Mouse (Mus musculus) liver, embryonic 12.5 days (tissue): Measurements from ENCODE around the gene Il17d. TPM values are rescaled to one million over a fixed set of nuclear protein-coding genes. Genes with fewer than 3 reads are reported as not detected.
A peak's percentile ranks its signal among the peaks of the same experiment; 100 is the strongest.

ENCODE experiments used
- ATAC-seq: fragments of 200-750 bp; cut with Nextera tagmentation; 2 replicates; pipeline ENCODE4 v1.8.0; 2017; ENCODE audit warnings: moderate number of reproducible peaks, mild to moderate bottlenecking, moderate library complexity
- H3K27ac ChIP-seq: fragments of 300-500 bp; sonication (generic); 2 replicates; pipeline ENCODE4 v1.5.1; 2016; ENCODE audit warnings: mild to moderate bottlenecking
- H3K27me3 ChIP-seq: fragments of 300-500 bp; sonication (generic); replicated peaks from 2 replicates; pipeline ENCODE4 v1.6.1; 2016; ENCODE audit warnings: mild to moderate bottlenecking, moderate library complexity
- H3K36me3 ChIP-seq: fragments of 300-500 bp; sonication (generic); 2 replicates; pipeline ENCODE4 v1.6.1; 2016; ENCODE audit warnings: mild to moderate bottlenecking, moderate library complexity
- H3K4me1 ChIP-seq: fragments of 300-500 bp; sonication (generic); 2 replicates; pipeline ENCODE4 v1.6.1; 2016
- H3K4me2 ChIP-seq: fragments of 300-500 bp; sonication (generic); 2 replicates; pipeline ENCODE4 v1.6.1; 2016; ENCODE audit warnings: mild to moderate bottlenecking, moderate library complexity
- H3K4me3 ChIP-seq: fragments of 300-500 bp; sonication (generic); 2 replicates; pipeline ENCODE4 v1.5.1; 2016; ENCODE audit warnings: mild to moderate bottlenecking, moderate library complexity
- H3K9ac ChIP-seq: fragments of 300-500 bp; sonication (generic); 2 replicates; pipeline ENCODE4 v1.6.1; 2016; ENCODE audit warnings: mild to moderate bottlenecking, moderate library complexity
- H3K9me3 ChIP-seq: fragments of 300-500 bp; sonication (generic); replicated peaks from 2 replicates; pipeline ENCODE4 v1.6.1; 2016; ENCODE audit warnings: mild to moderate bottlenecking, moderate library complexity
- WGBS: fragments of 180-500 bp; shearing (Covaris S2); methylation state at CpG from one replicate; pipeline ENCODE4 v1.1.7; 2016; ENCODE audit not compliant: insufficient replicate concordance; 5-methylcytosine and 5-hydroxymethylcytosine counted together
- polyA plus RNA-seq: library from polyadenylated mRNA; unstranded; fragments of >200 nt; fragmentation: Nextera tagmentation; extraction: Ambion mirVana; gene quantifications from 2 replicates; pipeline ENCODE4 v1.2.1, GENCODE M21; 2016

Gene Il17d
- polyA plus RNA-seq, 1 experiment from 2014 or later = 0.68 TPM

- no peaks in the 10 kb centered on the region for H3K36me3 ChIP-seq
These were observed 1.6 kb downstream of the Il17d start for GRCm38 (mm10) chr14:57526050-57526623.

GRCm38 (mm10) chr14:57527122-57527521 is 2.5 kb downstream of the Il17d start:
- H3K4me3 ChIP-seq = no peak overlapping the region
- H3K4me1 ChIP-seq = peaks cover 14% of the 10 kb centered on the region
- ATAC-seq = no peak
- no peak overlapping the region for H3K4me2 ChIP-seq
- H3K9me3 ChIP-seq = no peaks in the 10 kb centered on the region
- no peaks in the 10 kb centered on the region for H3K36me3 ChIP-seq
- no peak overlapping the region for H3K27ac ChIP-seq
- no peak overlapping the region for H3K9ac ChIP-seq
- H3K27me3 ChIP-seq = peaks cover 62% of the 10 kb centered on the region
- WGBS = 30% methylated on average over 7 of the region's 7 CpGs

More at GRCm38 (mm10) chr14:57526050-57526623, 1.6 kb downstream of the Il17d start:
- Histone ChIP-seq H3K4me1 (peaks cover 14% of the 10 kb centered on the region), H3K4me3 (peak overlapping the region; percentile 66; the same call in 1 of the 2 replicates), H3K9me3 (no peaks in the 10 kb centered on the region), H3K27ac (no peak overlapping the region), H3K4me2 (peak overlapping the region; percentile 93), H3K27me3 (peaks cover 63% of the 10 kb centered on the region), H3K9ac (no peak overlapping the region)
- peak; percentile 13; the same call in 1 of the 2 replicates for ATAC-seq
- 45% methylated on average over 10 of the region's 10 CpGs for WGBS

GRCm38 (mm10) chr14:57527598-57527997 is 3.0 kb downstream of the Il17d start:
- Histone ChIP-seq H3K9me3 (no peaks in the 10 kb centered on the region), H3K27ac (no peak overlapping the region), H3K36me3 (no peaks in the 10 kb centered on the region), H3K27me3 (peaks cover 58% of the 10 kb centered on the region), H3K9ac (no peak overlapping the region), H3K4me3 (no peak overlapping the region), H3K4me1 (peaks cover 14% of the 10 kb centered on the region), H3K4me2 (no peak overlapping the region)
- 35% methylated on average over 2 of the region's 2 CpGs for WGBS
- no peak for ATAC-seq

- Histone ChIP-seq H3K4me1 (peaks cover 14% of the 10 kb centered on the region), H3K9me3 (no peaks in the 10 kb centered on the region), H3K27ac (no peak overlapping the region), H3K4me3 (no peak overlapping the region), H3K36me3 (no peaks in the 10 kb centered on the region), H3K27me3 (peaks cover 46% of the 10 kb centered on the region), H3K4me2 (no peak overlapping the region), H3K9ac (no peak overlapping the region)
- ATAC-seq = no peak
- 27% methylated on average over 10 of the region's 10 CpGs for WGBS
These were observed 4.7 kb downstream of the Il17d start for GRCm38 (mm10) chr14:57529086-57529785.

GRCm38 (mm10) chr14:57529786-57530515 is 5.4 kb downstream of the Il17d start:
- ATAC-seq = no peak
- Histone ChIP-seq H3K36me3 (no peaks in the 10 kb centered on the region), H3K9ac (no peak overlapping the region), H3K4me2 (no peak overlapping the region), H3K27me3 (peaks cover 46% of the 10 kb centered on the region), H3K9me3 (no peaks in the 10 kb centered on the region), H3K4me3 (no peak overlapping the region), H3K4me1 (peaks cover 10% of the 10 kb centered on the region), H3K27ac (no peak overlapping the region)
- WGBS = 50% methylated on average over 5 of the region's 5 CpGs

DNA sequence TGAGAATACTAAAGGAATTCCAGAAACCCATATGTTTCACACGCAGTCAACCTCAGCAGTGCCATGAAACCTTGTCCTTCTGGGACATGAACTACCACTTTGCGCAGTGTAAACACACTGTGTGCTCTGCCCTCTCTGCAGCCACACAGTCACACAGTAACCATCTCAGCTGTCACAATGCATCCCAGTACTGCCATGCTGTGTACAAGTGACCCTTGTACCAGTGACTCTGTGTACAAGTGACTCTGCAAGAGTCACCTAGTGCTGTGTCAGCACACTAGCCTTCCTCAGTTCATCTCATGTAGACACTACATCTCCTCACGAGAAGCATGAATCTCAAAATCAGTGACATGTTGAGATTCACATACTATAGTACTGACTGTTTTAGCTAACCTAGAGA is 8.0 kb downstream of the Il17d start:
- Histone ChIP-seq H3K4me3 (no peak overlapping the region), H3K27ac (no peak overlapping the region), H3K9me3 (no peaks in the 10 kb centered on the region), H3K9ac (no peak overlapping the region), H3K27me3 (peaks cover 39% of the 10 kb centered on the region), H3K4me2 (no peak overlapping the region), H3K36me3 (no peaks in the 10 kb centered on the region), H3K4me1 (peaks cover 7% of the 10 kb centered on the region; the same call in 1 of the 2 replicates)
- 74% methylated on average over 3 of the region's 3 CpGs for WGBS
- no peak for ATAC-seq

- no peak overlapping the region for H3K27ac ChIP-seq
- 32% methylated on average over 3 of the region's 3 CpGs for WGBS
- no peaks in the 10 kb centered on the region for H3K9me3 ChIP-seq
- peaks cover 39% of the 10 kb centered on the region for H3K27me3 ChIP-seq
- H3K4me3 ChIP-seq = no peak overlapping the region
- H3K4me2 ChIP-seq = no peak overlapping the region
- H3K9ac ChIP-seq = no peak overlapping the region
- no peak for ATAC-seq
- H3K36me3 ChIP-seq = no peaks in the 10 kb centered on the region
- peaks cover 12% of the 10 kb centered on the region; the same call in 1 of the 2 replicates for H3K4me1 ChIP-seq
These were observed 8.6 kb downstream of the Il17d start for GRCm38 (mm10) chr14:57533214-57533613.

DNA sequence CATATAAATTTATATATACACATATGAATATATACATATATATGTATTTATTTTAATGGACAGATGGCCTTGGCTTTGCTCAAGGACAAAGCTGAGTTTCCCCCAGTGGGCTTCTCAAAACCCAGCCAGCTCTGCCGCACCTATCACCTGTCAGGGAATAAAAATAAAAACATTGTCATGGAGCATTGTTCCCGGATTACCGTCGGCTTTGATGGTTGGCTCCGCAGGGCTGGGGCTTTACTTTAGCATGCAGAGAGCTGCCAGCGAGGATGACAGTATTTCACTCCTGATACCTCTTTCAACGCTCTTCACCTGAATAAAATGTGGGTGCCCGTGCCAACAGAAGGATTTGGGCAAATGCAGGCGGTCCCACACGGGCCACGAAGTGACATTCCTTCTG is 9.3 kb downstream of the Il17d start:
- ATAC-seq = no peak
- H3K36me3 ChIP-seq = no peaks in the 10 kb centered on the region

DNA sequence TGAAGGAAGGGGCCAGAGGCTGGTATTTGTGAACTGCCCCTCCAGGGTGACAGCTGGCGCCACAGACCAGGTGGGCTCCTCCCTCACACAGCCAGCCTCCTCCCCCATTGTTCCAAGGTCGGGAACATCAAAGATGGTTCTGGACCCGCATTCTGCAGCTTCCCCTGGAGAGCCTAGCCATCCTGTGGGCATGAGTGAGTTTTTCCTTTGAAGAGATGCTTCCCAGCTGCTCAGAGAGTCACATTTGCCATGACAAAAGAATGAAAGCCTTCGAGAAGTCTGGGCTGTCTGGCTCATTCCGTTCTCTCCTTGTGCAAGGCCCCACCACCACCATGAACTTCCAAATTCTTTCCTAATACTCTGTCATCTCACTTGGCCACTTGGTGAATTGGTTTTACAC is 9.8 kb downstream of the Il17d start:
- ATAC-seq = no peak
- H3K36me3 ChIP-seq = no peaks in the 10 kb centered on the region
- no peak overlapping the region for H3K4me3 ChIP-seq
- H3K27me3 ChIP-seq = peaks cover 42% of the 10 kb centered on the region
- H3K9me3 ChIP-seq = no peaks in the 10 kb centered on the region
- no peak overlapping the region for H3K27ac ChIP-seq
- H3K9ac ChIP-seq = no peak overlapping the region
- WGBS = 43% methylated on average over 5 of the region's 5 CpGs
- H3K4me2 ChIP-seq = no peak overlapping the region
- peaks cover 12% of the 10 kb centered on the region; the same call in 1 of the 2 replicates for H3K4me1 ChIP-seq

More for the DNA sequence above, 9.3 kb downstream of the Il17d start:
- Histone ChIP-seq H3K27ac (no peak overlapping the region), H3K4me3 (no peak overlapping the region), H3K9ac (no peak overlapping the region), H3K4me2 (no peak overlapping the region), H3K4me1 (peaks cover 12% of the 10 kb centered on the region; the same call in 1 of the 2 replicates), H3K9me3 (no peaks in the 10 kb centered on the region), H3K27me3 (peaks cover 42% of the 10 kb centered on the region)
- 44% methylated on average over 11 of the region's 11 CpGs for WGBS

- no peak overlapping the region for H3K4me3 ChIP-seq
- peaks cover 12% of the 10 kb centered on the region; the same call in 1 of the 2 replicates for H3K4me1 ChIP-seq
- H3K4me2 ChIP-seq = no peak overlapping the region
- H3K9me3 ChIP-seq = no peaks in the 10 kb centered on the region
- 37% methylated on average over 8 of the region's 8 CpGs for WGBS
- no peak for ATAC-seq
- no peaks in the 10 kb centered on the region for H3K36me3 ChIP-seq
- H3K27ac ChIP-seq = no peak overlapping the region
- H3K27me3 ChIP-seq = peaks cover 42% of the 10 kb centered on the region
- H3K9ac ChIP-seq = no peak overlapping the region
These were observed 10.4 kb downstream of the Il17d start for GRCm38 (mm10) chr14:57534961-57535360.

DNA sequence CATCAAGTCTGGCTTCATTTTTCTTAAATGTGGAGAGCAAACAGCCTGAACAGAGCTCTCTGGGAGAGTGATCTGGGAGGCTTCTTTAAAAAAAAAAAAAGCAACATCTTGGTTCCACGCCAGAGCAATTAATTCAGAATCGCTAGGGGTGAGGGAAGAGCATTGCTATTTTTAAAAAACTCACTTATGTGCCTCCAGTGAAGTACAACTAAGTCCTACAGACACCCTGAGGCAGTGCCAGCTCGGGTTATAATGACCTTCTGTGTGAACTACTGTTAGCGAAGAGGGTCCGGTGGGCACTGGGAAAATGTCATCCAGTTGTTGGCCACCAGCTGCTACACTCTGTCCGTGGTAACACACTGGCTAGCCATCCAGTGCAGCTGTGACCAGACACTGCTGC is 11.1 kb downstream of the Il17d start:
- Histone ChIP-seq H3K27me3 (peaks cover 49% of the 10 kb centered on the region), H3K9ac (no peak overlapping the region), H3K36me3 (no peaks in the 10 kb centered on the region), H3K4me3 (no peak overlapping the region), H3K4me2 (no peak overlapping the region), H3K9me3 (no peaks in the 10 kb centered on the region), H3K4me1 (peaks cover 12% of the 10 kb centered on the region; the same call in 1 of the 2 replicates), H3K27ac (no peak overlapping the region)
- WGBS = 66% methylated on average over 6 of the region's 6 CpGs
- no peak for ATAC-seq

DNA sequence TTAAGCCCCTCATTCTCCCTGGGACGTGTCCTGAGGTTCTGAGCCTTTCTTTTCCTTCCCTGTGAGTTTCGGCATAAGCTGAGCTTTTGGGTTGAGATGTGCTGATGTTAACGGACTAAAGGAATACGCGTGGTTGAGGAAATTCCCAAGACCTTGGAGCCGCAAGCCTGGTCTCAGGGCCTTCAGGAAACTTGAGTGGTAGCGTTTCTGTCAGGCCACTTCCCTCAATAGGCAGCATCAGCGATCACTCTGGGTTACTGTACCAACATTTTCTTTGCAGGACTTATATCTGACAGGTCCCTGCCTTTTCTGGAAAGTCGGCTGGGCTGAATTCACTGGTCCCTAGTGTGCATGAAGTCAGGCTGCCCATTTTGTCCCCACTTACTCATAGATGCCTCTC is 12.2 kb downstream of the Il17d start:
- H3K9me3 ChIP-seq = no peaks in the 10 kb centered on the region
- no peak overlapping the region for H3K27ac ChIP-seq
- H3K4me2 ChIP-seq = no peak overlapping the region
- ATAC-seq = no peak
- 59% methylated on average over 9 of the region's 9 CpGs for WGBS
- H3K27me3 ChIP-seq = peaks cover 60% of the 10 kb centered on the region
- H3K4me3 ChIP-seq = no peak overlapping the region
- H3K36me3 ChIP-seq = no peaks in the 10 kb centered on the region
- H3K9ac ChIP-seq = no peak overlapping the region
- peaks cover 12% of the 10 kb centered on the region; the same call in 1 of the 2 replicates for H3K4me1 ChIP-seq
